Mouse (Mus musculus): ENCODE measurements around the gene Eid2. TPM values are rescaled to one million over a fixed set of nuclear protein-coding genes. Genes with fewer than 3 reads are reported as not detected.

Eid2 gene
- polyA plus RNA-seq, 1 experiment from 2014 or later: 16.4 TPM

Other genes starting within 250 kb of the Eid2 start
- gene Psmc4, start 217.8 kb upstream of the Eid2 start, polyA plus RNA-seq (2015; fragmentation: Nextera tagmentation; extraction: Ambion mirVana): 296 and 299 TPM in 2 replicates
- gene Fcgbp, start 196.6 kb upstream of the Eid2 start, polyA plus RNA-seq (2015; fragmentation: Nextera tagmentation; extraction: Ambion mirVana): 0.51 and 0.66 TPM in 2 replicates
- gene 9530053A07Rik, start 138.4 kb upstream of the Eid2 start, polyA plus RNA-seq (2015; fragmentation: Nextera tagmentation; extraction: Ambion mirVana): 0.05 and 0.06 TPM in 2 replicates
- gene Fbl, start 98.2 kb upstream of the Eid2 start, polyA plus RNA-seq (2015; fragmentation: Nextera tagmentation; extraction: Ambion mirVana): 75.6 and 78.4 TPM in 2 replicates
- gene Dyrk1b, start 88.4 kb upstream of the Eid2 start, polyA plus RNA-seq (2015; fragmentation: Nextera tagmentation; extraction: Ambion mirVana): 16.3 and 18.1 TPM in 2 replicates
- gene Eid2b, start 9.9 kb downstream of the Eid2 start, polyA plus RNA-seq (2015; fragmentation: Nextera tagmentation; extraction: Ambion mirVana): 44.1 and 45.1 TPM in 2 replicates
- gene Selenov, start 23.3 kb downstream of the Eid2 start, polyA plus RNA-seq (2015; fragmentation: Nextera tagmentation; extraction: Ambion mirVana): 0.92 and 1.3 TPM in 2 replicates
- 22.6 and 23.1 TPM in 2 replicates for gene Dll3, start 34.4 kb downstream of the Eid2 start, polyA plus RNA-seq (2015; fragmentation: Nextera tagmentation; extraction: Ambion mirVana)
- 129 and 136 TPM in 2 replicates for gene Timm50, start 44.2 kb downstream of the Eid2 start, polyA plus RNA-seq (2015; fragmentation: Nextera tagmentation; extraction: Ambion mirVana)
- gene Supt5, start 70.9 kb downstream of the Eid2 start, polyA plus RNA-seq (2015; fragmentation: Nextera tagmentation; extraction: Ambion mirVana): 111 and 112 TPM in 2 replicates
- 430 and 438 TPM in 2 replicates for gene Rps16, start 82.8 kb downstream of the Eid2 start, polyA plus RNA-seq (2015; fragmentation: Nextera tagmentation; extraction: Ambion mirVana)
- gene Plekhg2, start 104.7 kb downstream of the Eid2 start, polyA plus RNA-seq (2015; fragmentation: Nextera tagmentation; extraction: Ambion mirVana): 28.8 and 32.5 TPM in 2 replicates
- gene Zfp36, start 112.4 kb downstream of the Eid2 start, polyA plus RNA-seq (2015; fragmentation: Nextera tagmentation; extraction: Ambion mirVana): 3.2 and 3.3 TPM in 2 replicates
- 46.6 and 47.0 TPM in 2 replicates for gene Med29, start 124.8 kb downstream of the Eid2 start, polyA plus RNA-seq (2015; fragmentation: Nextera tagmentation; extraction: Ambion mirVana)
- gene Paf1, start 125.1 kb downstream of the Eid2 start, polyA plus RNA-seq (2015; fragmentation: Nextera tagmentation; extraction: Ambion mirVana): 92.5 and 110 TPM in 2 replicates
- gene Gmfg, start 169.6 kb downstream of the Eid2 start, polyA plus RNA-seq (2015; fragmentation: Nextera tagmentation; extraction: Ambion mirVana): 3.2 and 3.4 TPM in 2 replicates
- gene Lrfn1, start 184.1 kb downstream of the Eid2 start, polyA plus RNA-seq (2015; fragmentation: Nextera tagmentation; extraction: Ambion mirVana): 20.9 and 23.0 TPM in 2 replicates
- gene Ifnl2, start 242.6 kb downstream of the Eid2 start, polyA plus RNA-seq (2015; fragmentation: Nextera tagmentation; extraction: Ambion mirVana): not detected in 2 replicates

All from midbrain, embryonic 15.5 days (tissue).